Mouse (Mus musculus): ENCODE results near the gene Gm9922. TPM values are rescaled to one million over a fixed set of nuclear protein-coding genes. Genes with fewer than 3 reads are reported as not detected.
A peak's percentile ranks its signal among the peaks of the same experiment; 100 is the strongest.

The Gm9922 gene
- polyA plus RNA-seq, 1 experiment from 2014 or later = not detected

- no peak for DNase-seq (ENCODE audit: low spot score)
- Histone ChIP-seq H3K4me3 (no peak overlapping the region), H3K9me3 (no peaks in the 10 kb centered on the region), H3K4me1 (replicated peaks) (no peaks in the 10 kb centered on the region), H3K27me3 (ENCODE audit: insufficient read depth, poor library complexity, severe bottlenecking) (no peaks in the 10 kb centered on the region), H3K27ac (no peak overlapping the region), H3K36me3 (no peaks in the 10 kb centered on the region)
- 88% methylated on average over 3 of the region's 3 CpGs for WGBS
These were observed 17.0 kb upstream of the Gm9922 start for GRCm38 (mm10) chr14:101746635-101747034.

- 0 out of 2 replicates have a peak, but pooled peaks cover 4% of the 10 kb centered on the region for H3K4me1 ChIP-seq (replicated peaks)
- 0 out of 2 replicates have a peak, but pooled peaks cover 4% of the 10 kb centered on the region for H3K27me3 ChIP-seq (ENCODE audit: insufficient read depth, poor library complexity, severe bottlenecking)
- no peak overlapping the region for H3K27ac ChIP-seq
- H3K9me3 ChIP-seq = no peaks in the 10 kb centered on the region
- DNase-seq (ENCODE audit: low spot score) = no peak
- no peak overlapping the region for H3K4me3 ChIP-seq
- H3K36me3 ChIP-seq = no peaks in the 10 kb centered on the region
- 85% methylated on average over 4 of the region's 4 CpGs for WGBS
These were observed 7.9 kb upstream of the Gm9922 start for GRCm38 (mm10) chr14:101737501-101737900.

- no peak overlapping the region for H3K4me3 ChIP-seq
- whole genome bisulfite sequencing = 32% methylated on average over 10 of the region's 10 CpGs
- no peak overlapping the region for H3K27ac ChIP-seq
- H3K4me1 ChIP-seq (replicated peaks) = peaks cover 18% of the 10 kb centered on the region
- H3K27me3 ChIP-seq (ENCODE audit: insufficient read depth, poor library complexity, severe bottlenecking) = peaks cover 39% of the 10 kb centered on the region
- no peaks in the 10 kb centered on the region for H3K36me3 ChIP-seq
- no peak for DNase-seq (ENCODE audit: low spot score)
- H3K9me3 ChIP-seq = no peaks in the 10 kb centered on the region
These were observed 4.1 kb upstream of the Gm9922 start for GRCm38 (mm10) chr14:101733542-101734303.

- Histone ChIP-seq H3K9me3 (no peaks in the 10 kb centered on the region), H3K4me1 (replicated peaks) (peaks cover 18% of the 10 kb centered on the region), H3K36me3 (no peaks in the 10 kb centered on the region), H3K27ac (peak overlapping the region; percentile 79; the same call in 1 of the 2 replicates), H3K27me3 (ENCODE audit: insufficient read depth, poor library complexity, severe bottlenecking) (peaks cover 56% of the 10 kb centered on the region), H3K4me3 (peak overlapping the region; percentile 78)
- peak; percentile 9 for DNase-seq (ENCODE audit: low spot score)
- under 1% methylated on average over 28 of the region's 28 CpGs for WGBS
These were observed 518 bp upstream of the Gm9922 start for GRCm38 (mm10) chr14:101729972-101730692.

- H3K4me1 ChIP-seq (replicated peaks) = no peaks in the 10 kb centered on the region
- no peaks in the 10 kb centered on the region for H3K36me3 ChIP-seq
- H3K27me3 ChIP-seq (ENCODE audit: insufficient read depth, poor library complexity, severe bottlenecking) = no peaks in the 10 kb centered on the region
- H3K4me3 ChIP-seq = no peak overlapping the region
- 61% methylated on average over 2 of the region's 2 CpGs for WGBS
- DNase-seq (ENCODE audit: low spot score) = no peak
- no peaks in the 10 kb centered on the region for H3K9me3 ChIP-seq
- H3K27ac ChIP-seq = no peak overlapping the region
These were observed 15.2 kb downstream of the Gm9922 start for GRCm38 (mm10) chr14:101714414-101714813.

- WGBS = 96% methylated on average over 5 of the region's 5 CpGs
These were observed 22.5 kb downstream of the Gm9922 start for GRCm38 (mm10) chr14:101707088-101707487.

GRCm38 (mm10) chr14:101704479-101704878 is 25.1 kb downstream of the Gm9922 start:
- no peak for DNase-seq (ENCODE audit: low spot score)
- WGBS = 78% methylated on average over 4 of the region's 4 CpGs
- Histone ChIP-seq H3K4me3 (no peak overlapping the region), H3K27ac (no peak overlapping the region), H3K4me1 (replicated peaks) (no peaks in the 10 kb centered on the region), H3K9me3 (no peaks in the 10 kb centered on the region), H3K27me3 (ENCODE audit: insufficient read depth, poor library complexity, severe bottlenecking) (no peaks in the 10 kb centered on the region), H3K36me3 (no peaks in the 10 kb centered on the region)

More at GRCm38 (mm10) chr14:101707088-101707487, 22.5 kb downstream of the Gm9922 start:
- no peaks in the 10 kb centered on the region for H3K36me3 ChIP-seq
- H3K4me3 ChIP-seq = no peak overlapping the region
- no peaks in the 10 kb centered on the region for H3K9me3 ChIP-seq
- no peaks in the 10 kb centered on the region for H3K27me3 ChIP-seq (ENCODE audit: insufficient read depth, poor library complexity, severe bottlenecking)
- no peak for DNase-seq (ENCODE audit: low spot score)
- H3K4me1 ChIP-seq (replicated peaks) = no peaks in the 10 kb centered on the region
- H3K27ac ChIP-seq = no peak overlapping the region

- peaks cover 19% of the 10 kb centered on the region for H3K36me3 ChIP-seq
- H3K27ac ChIP-seq = no peak overlapping the region
- H3K27me3 ChIP-seq (ENCODE audit: insufficient read depth, poor library complexity, severe bottlenecking) = no peaks in the 10 kb centered on the region
- no peaks in the 10 kb centered on the region for H3K9me3 ChIP-seq
- 82% methylated on average over 2 of the region's 2 CpGs for WGBS
- no peaks in the 10 kb centered on the region for H3K4me1 ChIP-seq (replicated peaks)
- H3K4me3 ChIP-seq = no peak overlapping the region
- DNase-seq (ENCODE audit: low spot score) = no peak
These were observed 41.2 kb downstream of the Gm9922 start for GRCm38 (mm10) chr14:101688406-101688805.

GRCm38 (mm10) chr14:101687696-101688095 is 41.9 kb downstream of the Gm9922 start:
- Histone ChIP-seq H3K27me3 (ENCODE audit: insufficient read depth, poor library complexity, severe bottlenecking) (no peaks in the 10 kb centered on the region), H3K36me3 (peaks cover 13% of the 10 kb centered on the region), H3K4me3 (no peak overlapping the region), H3K27ac (no peak overlapping the region), H3K9me3 (no peaks in the 10 kb centered on the region), H3K4me1 (replicated peaks) (no peaks in the 10 kb centered on the region)
- WGBS = 93% methylated on average over 6 of the region's 6 CpGs
- no peak for DNase-seq (ENCODE audit: low spot score)

Other genes starting within 250 kb of the Gm9922 start
- 4.8 and 6.0 TPM in 2 replicates for gene Tbc1d4, start 120.6 kb downstream of the Gm9922 start, polyA plus RNA-seq (2016; fragmentation: Nextera tagmentation; extraction: Ambion mirVana)
- gene Commd6, start 89.1 kb downstream of the Gm9922 start, polyA plus RNA-seq (2016; fragmentation: Nextera tagmentation; extraction: Ambion mirVana) = 112 and 119 TPM in 2 replicates
- 171 and 172 TPM in 2 replicates for gene Uchl3, start 75.8 kb downstream of the Gm9922 start, polyA plus RNA-seq (2016; fragmentation: Nextera tagmentation; extraction: Ambion mirVana)
- gene Lmo7, start 143 bp upstream of the Gm9922 start, polyA plus RNA-seq (2016; fragmentation: Nextera tagmentation; extraction: Ambion mirVana) = 0.97 and 1.8 TPM in 2 replicates

Data from hindbrain, embryonic 10.5 days (tissue).